Mouse (Mus musculus) heart, postnatal 0 days (tissue): ENCODE measurements at regions not wholly inside any gene's neighbourhood (a gene's known extent, or its start where the extent isn't known, plus 50 kb on each side); places are given as distances from the start of the nearest gene placed in this dataset.

ENCODE experiments used
- CTCF ChIP-seq: IDR thresholded peaks from 2 replicates; pipeline ENCODE4 v1.5.1; 2016; ENCODE audit warnings: antibody characterized with exemption, control low read depth, low read depth
- EP300 ChIP-seq: IDR thresholded peaks from 2 replicates; pipeline ENCODE4 v1.6.1; 2016; ENCODE audit warnings: antibody characterized with exemption, low read depth

- no peak for TF ChIP-seq CTCF
- TF ChIP-seq EP300 = no peak
These were observed 671.6 kb upstream of the Brinp1 start for GRCm38 (mm10) chr4:69625831-69626230.
